Mouse (Mus musculus) neural tube, embryonic 12.5 days (tissue): ENCODE measurements around the gene Trank1. TPM values are rescaled to one million over a fixed set of nuclear protein-coding genes. Genes with fewer than 3 reads are reported as not detected.

Source experiments
- ATAC-seq: fragments of 200-750 bp; cut with Nextera tagmentation; 2 replicates; pipeline ENCODE4 v1.8.0; 2017; ENCODE audit warnings: low read depth, mild to moderate bottlenecking, moderate TSS enrichment, moderate library complexity; ENCODE audit not compliant: low FRiP score
- H3K27ac ChIP-seq: fragments of 300-500 bp; sonication (generic); 2 replicates; pipeline ENCODE4 v1.5.1; 2016
- H3K27me3 ChIP-seq: fragments of 300-500 bp; sonication (generic); replicated peaks from 2 replicates; pipeline ENCODE4 v1.6.1; 2016; ENCODE audit warnings: mild to moderate bottlenecking
- H3K36me3 ChIP-seq: fragments of 300-500 bp; sonication (generic); 2 replicates; pipeline ENCODE4 v1.6.1; 2016; ENCODE audit warnings: mild to moderate bottlenecking
- H3K4me1 ChIP-seq: fragments of 300-500 bp; sonication (generic); 2 replicates; pipeline ENCODE4 v1.6.1; 2016
- H3K4me2 ChIP-seq: fragments of 300-500 bp; sonication (generic); replicated peaks from 2 replicates; pipeline ENCODE4 v1.6.1; 2016; ENCODE audit warnings: mild to moderate bottlenecking
- H3K4me3 ChIP-seq: fragments of 300-500 bp; sonication (generic); 2 replicates; pipeline ENCODE4 v1.5.1; 2016
- H3K9ac ChIP-seq: fragments of 300-500 bp; sonication (generic); 2 replicates; pipeline ENCODE4 v1.6.1; 2016; ENCODE audit warnings: mild to moderate bottlenecking
- H3K9me3 ChIP-seq: fragments of 300-500 bp; sonication (generic); 2 replicates; pipeline ENCODE4 v1.6.1; 2016; ENCODE audit warnings: mild to moderate bottlenecking
- WGBS: fragments of 180-500 bp; shearing (Covaris S2); methylation state at CpG from one replicate; pipeline ENCODE4 v1.1.7; 2016; 5-methylcytosine and 5-hydroxymethylcytosine counted together
- polyA plus RNA-seq: library from polyadenylated mRNA; unstranded; fragments of >200 nt; fragmentation: Nextera tagmentation; extraction: Ambion mirVana; gene quantifications from 2 replicates; pipeline ENCODE4 v1.2.1, GENCODE M21; 2016

Gene Trank1
- polyA plus RNA-seq, 1 experiment from 2014 or later: 1.0 TPM

GRCm38 (mm10) chr9:111351641-111352040, 40.1 kb downstream of the Trank1 start:
- H3K4me2 ChIP-seq: no peak overlapping the region
- H3K27me3 ChIP-seq: no peaks in the 10 kb centered on the region
- no peak overlapping the region for H3K4me3 ChIP-seq
- no peaks in the 10 kb centered on the region for H3K36me3 ChIP-seq
- WGBS: 33% methylated on average over 1 of the region's 1 CpGs
- no peak overlapping the region for H3K9ac ChIP-seq
- no peaks in the 10 kb centered on the region for H3K9me3 ChIP-seq
- H3K4me1 ChIP-seq: peaks cover 4% of the 10 kb centered on the region; the same call in 1 of the 2 replicates
- no peak; the same call in 1 of the 2 replicates for ATAC-seq
- no peak overlapping the region for H3K27ac ChIP-seq

- H3K36me3 ChIP-seq: no peaks in the 10 kb centered on the region
- H3K27ac ChIP-seq: no peak overlapping the region
- 77% methylated on average over 3 of the region's 3 CpGs for WGBS
- H3K4me3 ChIP-seq: no peak overlapping the region
- no peaks in the 10 kb centered on the region for H3K27me3 ChIP-seq
- ATAC-seq: no peak
- no peaks in the 10 kb centered on the region for H3K9me3 ChIP-seq
- no peak overlapping the region for H3K9ac ChIP-seq
- H3K4me2 ChIP-seq: no peak overlapping the region
- H3K4me1 ChIP-seq: peaks cover 4% of the 10 kb centered on the region; the same call in 1 of the 2 replicates
Observed at GRCm38 (mm10) chr9:111352646-111353045, 41.1 kb downstream of the Trank1 start.

DNA sequence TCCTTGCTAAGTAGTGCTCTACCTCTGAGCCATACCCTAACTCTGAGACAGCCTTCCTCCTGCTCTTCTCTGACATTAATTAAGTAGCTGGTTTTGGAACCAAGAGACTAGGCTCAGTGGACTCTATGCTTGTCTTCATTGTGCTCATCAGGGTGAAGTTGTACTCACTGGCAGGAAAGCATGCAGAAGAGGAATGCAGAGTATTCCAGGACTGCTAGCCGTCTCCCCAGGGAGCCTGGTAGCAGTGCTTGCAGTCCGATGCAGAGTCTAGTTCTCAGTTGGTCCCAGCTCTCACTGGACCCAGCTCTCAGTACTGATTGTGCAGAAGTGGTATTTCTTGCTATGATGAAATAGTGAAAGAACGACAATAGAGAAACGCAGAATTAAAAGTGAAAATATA, 43.5 kb downstream of the Trank1 start:
- no peak for ATAC-seq
- WGBS: 48% methylated on average over 4 of the region's 4 CpGs

DNA sequence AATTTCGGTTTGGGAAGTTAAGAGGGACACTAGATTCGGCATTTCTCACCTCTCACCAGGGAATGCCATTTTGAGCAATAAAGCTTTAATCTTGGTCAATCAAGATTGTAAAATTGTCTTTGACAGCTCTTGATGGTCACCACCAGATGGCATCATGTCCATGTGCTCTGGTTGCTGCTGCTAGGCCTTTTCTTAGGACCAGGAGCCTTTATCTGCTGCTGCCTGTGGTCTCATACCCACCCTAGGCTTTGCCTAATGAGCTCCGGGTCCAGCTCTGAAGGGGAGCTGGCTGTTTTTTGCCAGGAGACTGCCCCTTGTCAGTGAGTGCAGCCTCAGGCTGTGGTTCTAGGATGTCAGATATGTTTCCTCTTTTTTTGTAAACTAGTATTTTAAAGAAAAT, 44.8 kb downstream of the Trank1 start:
- H3K27me3 ChIP-seq: no peaks in the 10 kb centered on the region
- peaks cover 4% of the 10 kb centered on the region; the same call in 1 of the 2 replicates for H3K4me1 ChIP-seq
- H3K4me3 ChIP-seq: no peak overlapping the region
- no peak overlapping the region for H3K4me2 ChIP-seq
- 22% methylated on average over 3 of the region's 3 CpGs for WGBS
- no peaks in the 10 kb centered on the region for H3K9me3 ChIP-seq
- H3K27ac ChIP-seq: no peak overlapping the region
- H3K36me3 ChIP-seq: no peaks in the 10 kb centered on the region
- no peak overlapping the region for H3K9ac ChIP-seq
- ATAC-seq: 0 out of 2 replicates have a peak, but pooled peaks have one; percentile 58

More for the DNA sequence above, 43.5 kb downstream of the Trank1 start:
- Histone ChIP-seq H3K36me3 (no peaks in the 10 kb centered on the region), H3K27me3 (no peaks in the 10 kb centered on the region), H3K4me1 (peaks cover 4% of the 10 kb centered on the region; the same call in 1 of the 2 replicates), H3K4me2 (no peak overlapping the region), H3K4me3 (no peak overlapping the region), H3K9me3 (no peaks in the 10 kb centered on the region), H3K27ac (no peak overlapping the region), H3K9ac (no peak overlapping the region)

DNA sequence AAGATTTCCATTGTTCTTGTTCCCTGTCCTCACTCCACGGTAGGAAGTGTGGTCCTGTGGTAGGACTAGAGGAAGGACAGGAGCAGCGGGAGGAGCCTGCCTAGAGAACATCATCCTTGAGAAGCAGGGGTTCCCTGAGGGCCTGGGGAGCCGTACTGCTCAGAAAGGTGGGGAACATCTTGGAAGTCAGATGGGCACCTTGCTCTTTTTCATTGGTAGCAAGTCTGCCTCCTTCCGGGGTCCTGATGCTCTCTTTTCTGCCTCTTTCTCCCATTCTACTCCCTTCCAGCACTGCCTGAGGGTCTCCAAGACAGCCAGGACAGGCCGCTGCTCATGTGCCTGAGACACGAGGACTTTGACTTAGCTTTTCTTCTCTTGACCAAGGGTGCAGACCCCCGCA, 52.1 kb downstream of the Trank1 start:
- WGBS: 71% methylated on average over 7 of the region's 7 CpGs
- H3K36me3 ChIP-seq: no peaks in the 10 kb centered on the region
- H3K4me1 ChIP-seq: no peaks in the 10 kb centered on the region
- H3K9me3 ChIP-seq: no peaks in the 10 kb centered on the region
- H3K9ac ChIP-seq: no peak overlapping the region
- no peak overlapping the region for H3K4me2 ChIP-seq
- no peak for ATAC-seq
- H3K4me3 ChIP-seq: no peak overlapping the region
- H3K27ac ChIP-seq: no peak overlapping the region
- H3K27me3 ChIP-seq: no peaks in the 10 kb centered on the region

GRCm38 (mm10) chr9:111367713-111368112, 56.2 kb downstream of the Trank1 start:
- no peak for ATAC-seq
- 59% methylated on average over 2 of the region's 2 CpGs for WGBS

DNA sequence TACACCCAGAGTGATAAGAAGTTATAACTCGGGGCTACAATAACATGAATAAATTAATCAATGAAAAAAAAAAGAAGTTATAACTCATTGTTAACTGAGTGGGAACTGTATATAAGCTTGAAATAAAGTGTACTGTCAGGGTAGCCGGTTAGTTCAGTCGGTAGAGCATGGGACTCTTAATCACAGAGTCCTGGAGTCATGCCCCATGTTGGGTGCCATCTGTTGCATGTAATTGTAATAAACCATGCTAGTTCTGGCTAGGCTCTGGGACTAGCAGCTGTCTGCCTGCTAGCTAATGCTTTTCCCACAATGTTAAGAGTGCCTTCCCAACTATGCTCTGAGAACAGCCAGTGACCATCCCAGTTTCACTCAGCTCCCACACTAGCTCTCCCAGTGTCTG, 60.5 kb downstream of the Trank1 start:
- no peaks in the 10 kb centered on the region for H3K27me3 ChIP-seq
- no peaks in the 10 kb centered on the region for H3K9me3 ChIP-seq
- no peaks in the 10 kb centered on the region for H3K4me1 ChIP-seq
- no peaks in the 10 kb centered on the region for H3K36me3 ChIP-seq
- no peak overlapping the region for H3K4me3 ChIP-seq
- H3K27ac ChIP-seq: no peak overlapping the region
- 84% methylated on average over 3 of the region's 3 CpGs for WGBS
- no peak for ATAC-seq
- no peak overlapping the region for H3K4me2 ChIP-seq
- H3K9ac ChIP-seq: no peak overlapping the region

More at GRCm38 (mm10) chr9:111367713-111368112, 56.2 kb downstream of the Trank1 start:
- Histone ChIP-seq H3K27me3 (no peaks in the 10 kb centered on the region), H3K9me3 (no peaks in the 10 kb centered on the region), H3K36me3 (no peaks in the 10 kb centered on the region), H3K4me1 (no peaks in the 10 kb centered on the region), H3K27ac (no peak overlapping the region), H3K4me3 (no peak overlapping the region), H3K9ac (no peak overlapping the region), H3K4me2 (no peak overlapping the region)

GRCm38 (mm10) chr9:111377868-111378267, 66.3 kb downstream of the Trank1 start:
- WGBS: 82% methylated on average over 6 of the region's 6 CpGs
- no peak for ATAC-seq
- no peak overlapping the region for H3K9ac ChIP-seq
- no peak overlapping the region for H3K27ac ChIP-seq
- no peaks in the 10 kb centered on the region for H3K36me3 ChIP-seq
- H3K4me1 ChIP-seq: no peaks in the 10 kb centered on the region
- H3K4me2 ChIP-seq: no peak overlapping the region
- no peak overlapping the region for H3K4me3 ChIP-seq
- no peaks in the 10 kb centered on the region for H3K27me3 ChIP-seq
- no peaks in the 10 kb centered on the region for H3K9me3 ChIP-seq

DNA sequence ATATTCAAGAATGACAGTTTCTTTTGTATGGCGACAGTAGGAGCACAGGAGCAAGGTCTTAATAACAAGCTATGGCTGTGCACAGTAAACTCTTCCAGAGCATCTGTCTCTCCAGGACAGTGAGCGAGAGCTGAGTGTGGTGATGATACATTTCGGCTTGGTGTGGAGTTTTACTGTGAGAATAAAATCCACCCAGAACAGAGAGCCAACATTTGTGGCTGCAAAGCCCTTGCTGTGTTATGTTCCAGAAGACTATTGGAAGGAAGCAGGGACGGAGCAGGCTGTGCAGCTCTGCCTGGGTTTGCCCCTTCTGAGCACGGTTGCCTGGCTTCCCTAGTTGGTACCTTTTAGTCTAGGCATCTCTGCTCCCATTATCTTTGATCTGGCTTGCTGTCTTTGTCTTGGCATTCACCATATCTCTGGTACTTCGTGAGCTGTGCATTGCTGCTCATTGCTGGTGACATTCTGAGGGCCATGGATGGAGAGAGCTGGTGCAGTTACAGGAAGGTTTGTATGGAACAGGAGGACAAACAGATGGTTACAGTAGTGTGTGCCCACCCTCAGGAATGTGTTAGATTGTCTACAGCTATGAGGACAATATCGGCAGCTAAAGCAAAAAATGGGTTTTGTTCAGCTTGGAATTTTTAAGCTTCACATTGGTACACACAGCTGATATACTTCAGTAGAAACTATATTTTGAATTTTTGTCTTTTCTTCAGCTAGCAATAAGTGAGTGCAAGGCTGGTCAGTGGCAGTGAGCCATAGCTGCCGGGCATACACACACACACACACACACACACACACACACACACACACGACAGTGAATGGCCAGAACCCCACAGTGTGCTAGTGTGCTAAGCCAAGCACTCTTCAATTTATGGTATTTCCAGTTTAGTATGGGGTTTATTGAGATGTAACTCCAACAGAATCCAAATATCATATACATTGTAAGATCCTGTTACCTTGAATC, 69.8 kb downstream of the Trank1 start:
- ATAC-seq: no peak
- H3K9me3 ChIP-seq: no peaks in the 10 kb centered on the region
- peaks cover 4% of the 10 kb centered on the region; the same call in 1 of the 2 replicates for H3K4me1 ChIP-seq

GRCm38 (mm10) chr9:111382469-111382868, 70.9 kb downstream of the Trank1 start:
- no peak overlapping the region for H3K4me3 ChIP-seq
- H3K4me1 ChIP-seq: peaks cover 4% of the 10 kb centered on the region; the same call in 1 of the 2 replicates
- WGBS: 94% methylated on average over 6 of the region's 6 CpGs
- H3K27ac ChIP-seq: no peak overlapping the region
- no peaks in the 10 kb centered on the region for H3K9me3 ChIP-seq
- H3K9ac ChIP-seq: no peak overlapping the region
- H3K4me2 ChIP-seq: no peak overlapping the region
- no peak for ATAC-seq
- H3K27me3 ChIP-seq: no peaks in the 10 kb centered on the region
- H3K36me3 ChIP-seq: no peaks in the 10 kb centered on the region

More for the DNA sequence above, 69.8 kb downstream of the Trank1 start:
- H3K27me3 ChIP-seq: no peaks in the 10 kb centered on the region
- H3K27ac ChIP-seq: no peak overlapping the region
- no peaks in the 10 kb centered on the region for H3K36me3 ChIP-seq
- H3K4me2 ChIP-seq: no peak overlapping the region
- no peak overlapping the region for H3K9ac ChIP-seq
- no peak overlapping the region for H3K4me3 ChIP-seq
- WGBS: 88% methylated on average over 9 of the region's 9 CpGs

DNA sequence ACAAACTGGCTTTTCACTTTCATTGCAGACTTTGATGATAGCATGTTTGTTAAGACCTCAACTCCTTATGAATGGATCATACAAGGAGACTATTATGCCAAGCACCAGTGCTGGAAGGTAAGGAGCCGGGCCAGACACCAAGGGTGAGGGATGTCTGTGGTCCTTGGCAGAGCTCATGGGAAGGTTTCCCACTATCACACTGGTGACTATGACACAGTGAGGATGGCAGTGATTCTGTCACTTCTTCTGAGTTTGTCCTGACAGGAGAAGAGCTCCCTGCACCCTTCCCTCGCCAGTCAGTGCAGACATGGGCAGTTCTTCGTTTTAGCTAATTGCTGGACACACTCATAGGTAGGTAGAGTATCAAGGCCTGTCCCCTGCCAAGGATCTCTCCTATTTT, 71.5 kb downstream of the Trank1 start:
- H3K27ac ChIP-seq: no peak overlapping the region
- no peaks in the 10 kb centered on the region for H3K27me3 ChIP-seq
- WGBS: 88% methylated on average over 3 of the region's 3 CpGs
- H3K4me1 ChIP-seq: peaks cover 4% of the 10 kb centered on the region; the same call in 1 of the 2 replicates
- H3K9me3 ChIP-seq: no peaks in the 10 kb centered on the region
- ATAC-seq: no peak
- H3K9ac ChIP-seq: no peak overlapping the region
- no peak overlapping the region for H3K4me3 ChIP-seq
- H3K4me2 ChIP-seq: no peak overlapping the region
- no peaks in the 10 kb centered on the region for H3K36me3 ChIP-seq

DNA sequence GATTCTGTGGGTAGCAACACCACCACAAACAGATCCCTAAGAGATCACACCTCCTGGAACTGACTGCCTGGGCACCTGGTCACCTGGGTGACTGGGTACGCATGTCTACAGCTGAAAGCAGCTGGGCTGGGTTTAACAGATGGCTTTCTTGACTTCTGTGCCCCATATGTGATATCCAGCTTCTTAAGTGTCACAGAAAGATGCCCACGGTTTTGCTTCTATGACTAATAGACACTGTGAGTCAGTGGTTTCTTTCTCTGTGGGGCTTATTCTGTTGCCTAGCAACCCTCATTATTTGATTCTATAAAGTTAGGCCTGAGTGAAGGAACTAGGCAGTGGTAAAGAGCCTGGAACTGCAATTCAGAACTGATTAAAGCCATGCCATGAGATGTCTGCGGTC, 72.2 kb downstream of the Trank1 start:
- Histone ChIP-seq H3K4me1 (peaks cover 4% of the 10 kb centered on the region; the same call in 1 of the 2 replicates), H3K27ac (no peak overlapping the region), H3K4me3 (no peak overlapping the region), H3K27me3 (no peaks in the 10 kb centered on the region), H3K9ac (no peak overlapping the region), H3K4me2 (no peak overlapping the region), H3K9me3 (no peaks in the 10 kb centered on the region), H3K36me3 (no peaks in the 10 kb centered on the region)
- WGBS: 70% methylated on average over 3 of the region's 3 CpGs
- no peak for ATAC-seq
